Mouse (Mus musculus): ENCODE measurements around the gene Cnpy1.

DNA sequence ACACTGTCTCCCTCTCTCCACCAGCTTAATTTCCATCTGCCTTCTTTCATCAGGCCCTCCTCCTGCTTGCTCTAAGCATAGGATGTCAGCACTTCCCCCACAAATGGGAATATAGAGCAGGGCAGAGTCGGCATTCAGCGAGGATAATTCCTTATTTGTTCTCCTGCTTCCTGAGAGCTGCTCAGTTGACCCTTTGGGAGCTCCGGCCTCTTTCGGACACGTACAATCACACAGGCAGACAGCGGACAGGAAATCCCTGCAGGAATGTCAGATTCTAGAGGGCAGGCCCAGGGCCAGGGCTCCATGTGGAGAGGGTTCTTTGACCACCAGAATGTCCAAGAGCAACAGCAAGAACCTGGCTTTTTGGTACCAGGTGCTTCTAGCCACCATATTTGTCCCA, 9.5 kb downstream of the Cnpy1 start:
- TF ChIP-seq CTCF (IDR thresholded peaks at IDR 0.05; ENCODE audit: extremely low read depth, insufficient read length, insufficient replicate concordance, low read depth, low read length), result no peak
- TF ChIP-seq POLR2A (IDR thresholded peaks at IDR 0.05; ENCODE audit: low read depth, low read length), result no peak
